Mouse (Mus musculus): Measurements from ENCODE around the gene 4930590J08Rik. TPM values are rescaled to one million over a fixed set of nuclear protein-coding genes. Genes with fewer than 3 reads are reported as not detected.

Gene 4930590J08Rik
- total and polyA plus RNA-seq, 2 experiments = 0.07 to 0.37 TPM

- Histone ChIP-seq H3K4me1 (ENCODE audit: control insufficient read depth, insufficient read depth, low read length) (peaks cover 3% of the 10 kb centered on the region; the same call in 1 of the 2 replicates), H3K4me3 (ENCODE audit: insufficient read depth, low read depth, low read length) (no peak overlapping the region), H3K9ac (ENCODE audit: low read depth, low read length) (no peak overlapping the region), H3K27me3 (ENCODE audit: control insufficient read depth, insufficient read depth, low read length) (no peaks in the 10 kb centered on the region), H3K79me2 (ENCODE audit: control insufficient read depth, insufficient read depth, low read length) (no peaks in the 10 kb centered on the region), H3K36me3 (ENCODE audit: control insufficient read depth, insufficient read depth, low read length) (no peaks in the 10 kb centered on the region), H3K27ac (replicated peaks; ENCODE audit: insufficient read depth, low read depth, low read length) (no peak overlapping the region)
- TF ChIP-seq CTCF (IDR thresholded peaks at IDR 0.05; ENCODE audit: low read depth, low read length) (no peak), POLR2A (IDR thresholded peaks at IDR 0.05; ENCODE audit: extremely low read depth, insufficient read depth, low read length) (no peak)
- 86% methylated on average over 8 of the region's 8 CpGs for WGBS
- DNase-seq (ENCODE audit: extremely low read depth, low read depth, low spot score) = no peak
Measured at GRCm38 (mm10) chr6:91996072-91996471, 93.5 kb downstream of the 4930590J08Rik start.

Other genes with a start within 250 kb of the 4930590J08Rik start
- gene Slc6a6, start 218.8 kb upstream of the 4930590J08Rik start, total RNA-seq (2014; rRNA removed) = 34.8 and 66.5 TPM in 2 replicates
- 89.0 and 96.5 TPM in 2 replicates for gene Slc6a6, start 218.8 kb upstream of the 4930590J08Rik start, polyA plus RNA-seq (2012; rRNA removed)
- 0.07 TPM in 1 of 2 replicates, not detected in the other for gene Grip2, start 75.6 kb upstream of the 4930590J08Rik start, total RNA-seq (2014; rRNA removed)
- gene Grip2, start 75.6 kb upstream of the 4930590J08Rik start, polyA plus RNA-seq (2012; rRNA removed) = 0.11 and 0.14 TPM in 2 replicates
- gene Ccdc174, start 24.8 kb upstream of the 4930590J08Rik start, total RNA-seq (2014; rRNA removed) = 5.5 and 6.1 TPM in 2 replicates
- 1.3 and 1.9 TPM in 2 replicates for gene Ccdc174, start 24.8 kb upstream of the 4930590J08Rik start, polyA plus RNA-seq (2012; rRNA removed)
- gene Fgd5, start 76.1 kb downstream of the 4930590J08Rik start, total RNA-seq (2014; rRNA removed) = 4.7 and 6.4 TPM in 2 replicates
- 1.4 and 1.9 TPM in 2 replicates for gene Fgd5, start 76.1 kb downstream of the 4930590J08Rik start, polyA plus RNA-seq (2012; rRNA removed)
- gene Nr2c2, start 188.6 kb downstream of the 4930590J08Rik start, total RNA-seq (2014; rRNA removed) = 16.3 and 18.4 TPM in 2 replicates
- gene Nr2c2, start 188.6 kb downstream of the 4930590J08Rik start, polyA plus RNA-seq (2012; rRNA removed) = 4.8 and 5.2 TPM in 2 replicates